Mouse (Mus musculus): ENCODE data around the gene Gorab. TPM values are rescaled to one million over a fixed set of nuclear protein-coding genes. Genes with fewer than 3 reads are reported as not detected.

The Gorab gene
- polyA plus RNA-seq (2012; rRNA removed) = 2.4 and 2.7 TPM in 2 replicates

DNA sequence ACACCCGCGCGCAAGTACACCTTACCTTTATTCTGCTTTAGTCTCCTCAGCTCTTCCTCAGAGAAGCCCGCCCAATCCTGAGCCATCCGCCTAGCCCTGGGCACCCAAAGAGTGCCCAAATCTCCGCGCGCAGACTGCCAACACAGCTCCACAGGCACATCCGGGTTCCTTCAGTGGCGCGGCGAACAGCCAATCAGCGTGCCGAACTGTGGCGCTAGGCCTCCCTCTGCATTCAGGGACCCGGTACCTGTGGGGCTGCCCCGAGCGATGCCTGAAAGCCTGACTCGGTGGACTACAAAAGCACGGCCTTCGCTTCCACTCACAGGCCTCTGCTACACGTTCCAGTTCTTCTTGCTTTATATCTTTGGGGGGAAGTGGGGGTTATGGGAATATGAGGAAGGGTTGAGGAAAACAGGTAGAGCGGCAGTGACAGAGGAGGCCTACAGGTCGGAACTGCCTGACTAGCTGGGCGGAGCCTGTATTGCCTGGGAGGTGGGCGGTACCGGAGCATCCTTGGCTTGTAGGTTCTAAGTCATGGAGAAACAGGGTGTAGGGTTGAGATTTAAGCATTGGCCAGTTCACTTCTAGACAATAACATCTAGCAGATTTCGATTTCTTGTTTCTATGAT is at the start of gene Gorab:
Gorab (minus strand) TSS at position 172 of the 629 bp plus-strand sequence.

Other genes with a start within 250 kb of the Gorab start
- 0.14 and 0.19 TPM in 2 replicates for gene Prrx1, start 90.0 kb downstream of the Gorab start, polyA plus RNA-seq (2012; rRNA removed)

All from liver, embryonic 18 days (tissue).